Mouse (Mus musculus) intestine, embryonic 14.5 days (tissue): ENCODE measurements around the gene Nppb. TPM values are rescaled to one million over a fixed set of nuclear protein-coding genes. Genes with fewer than 3 reads are reported as not detected.

Experiments
- ATAC-seq: fragments of 200-750 bp; cut with Nextera tagmentation; replicated peaks from 2 replicates; pipeline ENCODE4 v1.8.0; 2017; ENCODE audit warnings: low read depth, moderate number of reproducible peaks, moderate TSS enrichment, moderate library complexity; ENCODE audit not compliant: low FRiP score, low TSS enrichment
- DNase-seq: peaks from one replicate; pipeline ENCODE4 v3.0.0-alpha.2; 2018; ENCODE audit warnings: low spot score
- H3K27ac ChIP-seq: fragments of 300-500 bp; sonication (generic); 2 replicates; pipeline ENCODE4 v1.5.1; 2014; ENCODE audit warnings: low read depth, mild to moderate bottlenecking, control low read depth
- H3K27me3 ChIP-seq: fragments of 300-500 bp; sonication (generic); replicated peaks from 2 replicates; pipeline ENCODE4 v1.6.1; 2014; ENCODE audit warnings: low read length, control low read depth; ENCODE audit not compliant: control insufficient read depth, insufficient read depth
- H3K36me3 ChIP-seq: fragments of 300-500 bp; sonication (generic); 2 replicates; pipeline ENCODE4 v1.6.1; 2014; ENCODE audit warnings: low read length, control low read depth; ENCODE audit not compliant: control insufficient read depth, insufficient read depth
- H3K4me1 ChIP-seq: fragments of 300-500 bp; sonication (generic); replicated peaks from 2 replicates; pipeline ENCODE4 v1.6.1; 2014; ENCODE audit warnings: low read length, control low read depth, mixed read lengths; ENCODE audit not compliant: control insufficient read depth, insufficient read depth
- H3K4me2 ChIP-seq: fragments of 300-500 bp; sonication (generic); 2 replicates; pipeline ENCODE4 v1.6.1; 2014; ENCODE audit warnings: low read length
- H3K4me3 ChIP-seq: fragments of 300-500 bp; sonication (generic); 2 replicates; pipeline ENCODE4 v1.5.1; 2014; ENCODE audit warnings: low read depth, low read length, control low read depth, mixed read lengths
- H3K9ac ChIP-seq: fragments of 300-500 bp; sonication (generic); 2 replicates; pipeline ENCODE4 v1.6.1; 2014; ENCODE audit warnings: mild to moderate bottlenecking, low read length
- H3K9me3 ChIP-seq: fragments of 300-500 bp; sonication (generic); 2 replicates; pipeline ENCODE4 v1.6.1; 2016; ENCODE audit warnings: low read length, control low read depth; ENCODE audit not compliant: control insufficient read depth
- WGBS: fragments of 180-500 bp; shearing (Covaris S2); extraction: QIAGEN DNeasy Blood & Tissue Kit; methylation state at CpG from one replicate; pipeline ENCODE4 v1.1.7; 2014; 5-methylcytosine and 5-hydroxymethylcytosine counted together
- polyA plus RNA-seq: library from polyadenylated mRNA; unstranded; fragments of >200 nt; fragmentation: Nextera tagmentation; extraction: Ambion mirVana; gene quantifications from 2 replicates; pipeline ENCODE4 v1.2.1, GENCODE M21; 2014

The Nppb gene
- polyA plus RNA-seq, 1 experiment from 2014 or later = not detected

- Histone ChIP-seq H3K4me2 (no peak overlapping the region), H3K36me3 (peaks cover 93% of the 10 kb centered on the region), H3K4me3 (no peak overlapping the region), H3K4me1 (no peaks in the 10 kb centered on the region), H3K27me3 (no peaks in the 10 kb centered on the region), H3K27ac (no peak overlapping the region), H3K9ac (no peak overlapping the region), H3K9me3 (no peaks in the 10 kb centered on the region)
- 77% methylated on average over 3 of the region's 3 CpGs for WGBS
- DNase-seq (no peak), ATAC-seq (no peak)
These were observed 31.4 kb downstream of the Nppb start for GRCm38 (mm10) chr4:148016981-148017380.

- Histone ChIP-seq H3K4me1 (no peaks in the 10 kb centered on the region), H3K27me3 (no peaks in the 10 kb centered on the region), H3K36me3 (peaks cover 93% of the 10 kb centered on the region), H3K4me2 (no peak overlapping the region), H3K9ac (no peak overlapping the region), H3K9me3 (no peaks in the 10 kb centered on the region), H3K4me3 (no peak overlapping the region), H3K27ac (no peak overlapping the region)
- ATAC-seq (no peak), DNase-seq (no peak)
- 76% methylated on average over 2 of the region's 2 CpGs for WGBS
These were observed 32.8 kb downstream of the Nppb start for GRCm38 (mm10) chr4:148018410-148018809.

GRCm38 (mm10) chr4:148024003-148024402 lies 38.4 kb downstream of the Nppb start:
- Histone ChIP-seq H3K4me3 (no peak overlapping the region), H3K4me2 (no peak overlapping the region), H3K36me3 (peaks cover 93% of the 10 kb centered on the region), H3K9me3 (no peaks in the 10 kb centered on the region), H3K27me3 (no peaks in the 10 kb centered on the region), H3K4me1 (no peaks in the 10 kb centered on the region), H3K9ac (no peak overlapping the region), H3K27ac (no peak overlapping the region)
- no peak for DNase-seq
- WGBS = 95% methylated on average over 3 of the region's 3 CpGs
- no peak for ATAC-seq

GRCm38 (mm10) chr4:148029297-148029696 lies 43.7 kb downstream of the Nppb start:
- Histone ChIP-seq H3K27ac (no peak overlapping the region), H3K4me1 (no peaks in the 10 kb centered on the region), H3K4me2 (no peak overlapping the region), H3K9me3 (no peaks in the 10 kb centered on the region), H3K36me3 (peaks cover 65% of the 10 kb centered on the region), H3K9ac (no peak overlapping the region), H3K4me3 (no peak overlapping the region), H3K27me3 (no peaks in the 10 kb centered on the region)
- WGBS = 93% methylated on average over 7 of the region's 7 CpGs
- DNase-seq (no peak), ATAC-seq (no peak)

- no peaks in the 10 kb centered on the region for H3K4me1 ChIP-seq
- peaks cover 61% of the 10 kb centered on the region for H3K36me3 ChIP-seq
- no peaks in the 10 kb centered on the region for H3K9me3 ChIP-seq
- ATAC-seq (no peak), DNase-seq (no peak)
- no peak overlapping the region for H3K4me3 ChIP-seq
- H3K27me3 ChIP-seq = no peaks in the 10 kb centered on the region
- no peak overlapping the region for H3K4me2 ChIP-seq
- 87% methylated on average over 5 of the region's 5 CpGs for WGBS
- H3K9ac ChIP-seq = no peak overlapping the region
- H3K27ac ChIP-seq = no peak overlapping the region
These were observed 44.9 kb downstream of the Nppb start for GRCm38 (mm10) chr4:148030506-148030905.

GRCm38 (mm10) chr4:148033858-148034410 lies 48.3 kb downstream of the Nppb start:
- 86% methylated on average over 7 of the region's 7 CpGs for WGBS
- DNase-seq (no peak), ATAC-seq (no peak)
- no peak overlapping the region for H3K4me3 ChIP-seq
- no peaks in the 10 kb centered on the region for H3K9me3 ChIP-seq
- H3K4me1 ChIP-seq = peaks cover 6% of the 10 kb centered on the region; the same call in 1 of the 2 replicates
- no peak overlapping the region for H3K4me2 ChIP-seq
- peaks cover 28% of the 10 kb centered on the region for H3K36me3 ChIP-seq
- H3K9ac ChIP-seq = no peak overlapping the region
- H3K27ac ChIP-seq = no peak overlapping the region
- H3K27me3 ChIP-seq = no peaks in the 10 kb centered on the region

- ATAC-seq = no peak
These were observed 49.9 kb downstream of the Nppb start for GRCm38 (mm10) chr4:148035440-148035839.

More at GRCm38 (mm10) chr4:148035440-148035839, 49.9 kb downstream of the Nppb start:
- H3K4me1 ChIP-seq = peaks cover 12% of the 10 kb centered on the region
- H3K4me2 ChIP-seq = no peak overlapping the region
- H3K9ac ChIP-seq = no peak overlapping the region
- H3K27me3 ChIP-seq = no peaks in the 10 kb centered on the region
- no peak for DNase-seq
- 89% methylated on average over 3 of the region's 3 CpGs for WGBS
- no peak overlapping the region for H3K4me3 ChIP-seq
- no peak overlapping the region for H3K27ac ChIP-seq
- H3K9me3 ChIP-seq = no peaks in the 10 kb centered on the region
- peaks cover 21% of the 10 kb centered on the region; the same call in 1 of the 2 replicates for H3K36me3 ChIP-seq

Other genes with a start within 250 kb of the Nppb start
- 8.8 and 11.5 TPM in 2 replicates for gene Zfp984, start 176.0 kb upstream of the Nppb start, polyA plus RNA-seq
- gene Zfp933, start 137.4 kb upstream of the Nppb start, polyA plus RNA-seq = 4.7 TPM in 2 replicates
- 32.1 and 34.6 TPM in 2 replicates for gene Miip, start 117.0 kb upstream of the Nppb start, polyA plus RNA-seq
- 9.0 and 9.7 TPM in 2 replicates for gene Fv1, start 116.8 kb upstream of the Nppb start, polyA plus RNA-seq
- 31.6 and 33.3 TPM in 2 replicates for gene Mfn2, start 81.1 kb upstream of the Nppb start, polyA plus RNA-seq
- gene Plod1, start 49.0 kb upstream of the Nppb start, polyA plus RNA-seq = 40.9 and 44.1 TPM in 2 replicates
- gene 2510039O18Rik, start 44.9 kb upstream of the Nppb start, polyA plus RNA-seq = 19.9 and 21.3 TPM in 2 replicates
- gene Nppa, start 14.9 kb downstream of the Nppb start, polyA plus RNA-seq = 0.28 and 0.56 TPM in 2 replicates
- gene Clcn6, start 53.0 kb downstream of the Nppb start, polyA plus RNA-seq = 5.2 and 5.3 TPM in 2 replicates
- gene Mthfr, start 53.3 kb downstream of the Nppb start, polyA plus RNA-seq = 17.8 and 18.4 TPM in 2 replicates
- gene Agtrap, start 102.2 kb downstream of the Nppb start, polyA plus RNA-seq = 15.9 and 16.4 TPM in 2 replicates
- gene Mad2l2, start 144.6 kb downstream of the Nppb start, polyA plus RNA-seq = 47.5 and 48.1 TPM in 2 replicates
- 0.19 and 0.34 TPM in 2 replicates for gene Draxin, start 144.9 kb downstream of the Nppb start, polyA plus RNA-seq
- gene Fbxo6, start 166.4 kb downstream of the Nppb start, polyA plus RNA-seq = 12.6 and 13.2 TPM in 2 replicates
- 13.3 and 14.2 TPM in 2 replicates for gene Fbxo44, start 174.7 kb downstream of the Nppb start, polyA plus RNA-seq
- 0.50 and 0.65 TPM in 2 replicates for gene Fbxo2, start 174.8 kb downstream of the Nppb start, polyA plus RNA-seq